Mouse (Mus musculus): ENCODE measurements around the gene Tex14.

- no peak for TF ChIP-seq CTCF (conservative IDR thresholded peaks at IDR 0.05; ENCODE audit: low read length)
- TF ChIP-seq POU5F1 (IDR thresholded peaks at IDR 0.05; ENCODE audit: borderline replicate concordance, low read length): no peak
- no peak for TF ChIP-seq NANOG (IDR thresholded peaks at IDR 0.05; ENCODE audit: borderline replicate concordance, low read length)
Observed at GRCm38 (mm10) chr11:87454035-87454690, 49.3 kb downstream of the Tex14 start.

All from E14TG2a.4 (cell line).